Mouse (Mus musculus): Measurements from ENCODE around the gene Rer1. TPM values are rescaled to one million over a fixed set of nuclear protein-coding genes. Genes with fewer than 3 reads are reported as not detected.

The Rer1 gene
- polyA plus RNA-seq, 1 experiment from 2014 or later: 107 TPM

DNA sequence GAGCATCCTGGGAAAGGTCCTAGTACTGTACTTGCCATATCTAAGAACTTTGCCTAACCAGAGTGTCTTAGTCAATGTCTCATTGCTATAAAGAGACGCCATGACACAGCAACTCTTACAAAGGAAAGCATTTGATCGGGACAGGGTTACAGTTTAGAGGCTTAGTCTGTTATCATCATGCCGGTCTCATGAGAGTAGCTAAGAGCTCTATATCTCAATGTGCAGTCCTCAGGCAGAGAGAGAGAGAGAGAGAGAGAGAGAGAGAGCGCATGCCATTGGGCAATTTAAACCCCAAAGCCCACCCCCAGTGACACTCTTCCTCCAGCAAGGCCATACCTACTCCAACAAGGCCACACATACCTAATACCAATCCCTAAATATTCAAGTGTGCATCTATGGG is 21.7 kb upstream of the Rer1 start:
- no peaks in the 10 kb centered on the region for H3K9me3 ChIP-seq (replicated peaks)
- no peaks in the 10 kb centered on the region for H3K36me3 ChIP-seq
- no peak overlapping the region for H3K4me3 ChIP-seq
- peak overlapping the region; percentile 71 for H3K27ac ChIP-seq
- peak; percentile 84 for ATAC-seq
- H3K27me3 ChIP-seq (replicated peaks): no peaks in the 10 kb centered on the region
- H3K9ac ChIP-seq: no peak overlapping the region
- no peak overlapping the region for H3K4me2 ChIP-seq
- 41% methylated on average over 4 of the region's 4 CpGs for WGBS (ENCODE audit: insufficient replicate concordance)
- H3K4me1 ChIP-seq: peaks cover 20% of the 10 kb centered on the region

DNA sequence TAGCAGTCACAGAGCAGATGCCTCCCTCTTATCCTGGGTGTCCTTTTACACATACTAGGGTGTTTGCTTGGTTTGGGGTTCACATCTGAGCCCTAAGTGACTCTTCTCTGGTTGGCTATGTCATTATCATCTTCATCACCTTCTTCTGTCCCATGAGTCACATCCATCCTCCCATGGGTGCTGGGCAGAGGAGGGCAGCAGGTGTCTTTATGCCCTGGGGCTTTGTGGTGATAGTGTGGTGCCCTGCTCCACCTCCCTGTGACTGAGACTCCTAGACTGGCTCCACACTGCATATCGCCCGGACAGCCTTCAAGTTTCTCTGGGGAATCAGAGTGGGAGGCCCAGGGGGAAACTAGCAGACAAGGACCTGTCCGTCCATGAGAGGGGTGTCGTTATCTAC is 12.4 kb upstream of the Rer1 start:
- 57% methylated on average over 4 of the region's 4 CpGs for WGBS (ENCODE audit: insufficient replicate concordance)
- Histone ChIP-seq H3K36me3 (no peaks in the 10 kb centered on the region), H3K27me3 (replicated peaks) (no peaks in the 10 kb centered on the region), H3K4me1 (0 out of 2 replicates have a peak, but pooled peaks cover 6% of the 10 kb centered on the region), H3K4me3 (no peak overlapping the region), H3K4me2 (no peak overlapping the region), H3K27ac (no peak overlapping the region), H3K9me3 (replicated peaks) (no peaks in the 10 kb centered on the region), H3K9ac (no peak overlapping the region)
- no peak for ATAC-seq

DNA sequence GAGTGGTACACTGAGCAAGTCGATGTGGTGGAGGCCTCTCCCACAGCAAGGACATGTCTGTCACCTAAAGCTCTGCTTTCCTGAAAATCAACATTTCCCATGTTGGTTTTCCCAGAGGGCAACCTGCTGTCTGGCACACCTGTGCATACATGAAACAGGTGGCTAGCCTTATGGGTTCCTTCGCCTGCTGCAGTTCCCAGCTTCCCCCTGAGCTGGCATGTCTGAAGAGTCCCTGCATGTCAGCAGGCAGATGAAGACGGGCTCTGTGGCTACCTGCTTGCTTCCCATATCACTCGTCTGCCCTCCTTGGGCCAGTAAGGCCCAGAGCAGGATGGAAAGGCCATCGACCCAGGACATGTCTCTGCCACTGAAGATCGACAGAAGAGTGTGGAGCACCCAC is 11.3 kb upstream of the Rer1 start:
- no peak for ATAC-seq
- H3K9me3 ChIP-seq (replicated peaks): no peaks in the 10 kb centered on the region
- no peak overlapping the region for H3K4me2 ChIP-seq
- H3K36me3 ChIP-seq: no peaks in the 10 kb centered on the region
- H3K4me3 ChIP-seq: no peak overlapping the region
- H3K9ac ChIP-seq: no peak overlapping the region
- no peaks in the 10 kb centered on the region for H3K27me3 ChIP-seq (replicated peaks)
- 66% methylated on average over 6 of the region's 6 CpGs for WGBS (ENCODE audit: insufficient replicate concordance)
- 0 out of 2 replicates have a peak, but pooled peaks cover 6% of the 10 kb centered on the region for H3K4me1 ChIP-seq
- no peak overlapping the region for H3K27ac ChIP-seq

DNA sequence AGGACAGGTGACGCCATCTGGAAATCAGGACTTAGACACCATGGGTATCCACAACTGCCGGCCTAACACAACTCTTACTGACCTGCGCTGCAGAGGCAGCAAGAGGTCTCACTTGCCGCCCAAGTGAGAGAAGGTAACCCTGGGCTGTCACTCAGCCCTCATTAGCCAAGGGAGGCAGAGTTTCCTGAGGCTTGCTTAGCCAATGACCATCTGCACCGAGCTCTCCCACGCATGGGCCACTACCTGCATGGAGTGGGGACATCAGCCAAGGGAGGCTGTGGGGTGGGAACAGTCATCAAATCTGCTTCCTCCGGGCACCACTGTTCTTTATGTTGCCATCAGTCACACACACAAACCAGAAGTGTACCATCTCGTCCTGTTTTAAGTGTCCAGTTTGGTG is 9.8 kb upstream of the Rer1 start:
- H3K27me3 ChIP-seq (replicated peaks): no peaks in the 10 kb centered on the region
- no peaks in the 10 kb centered on the region for H3K36me3 ChIP-seq
- H3K4me2 ChIP-seq: no peak overlapping the region
- no peak overlapping the region for H3K9ac ChIP-seq
- no peaks in the 10 kb centered on the region for H3K9me3 ChIP-seq (replicated peaks)
- 81% methylated on average over 8 of the region's 8 CpGs for WGBS (ENCODE audit: insufficient replicate concordance)
- 0 out of 2 replicates have a peak, but pooled peaks cover 6% of the 10 kb centered on the region for H3K4me1 ChIP-seq
- no peak overlapping the region for H3K27ac ChIP-seq
- no peak for ATAC-seq
- H3K4me3 ChIP-seq: no peak overlapping the region

DNA sequence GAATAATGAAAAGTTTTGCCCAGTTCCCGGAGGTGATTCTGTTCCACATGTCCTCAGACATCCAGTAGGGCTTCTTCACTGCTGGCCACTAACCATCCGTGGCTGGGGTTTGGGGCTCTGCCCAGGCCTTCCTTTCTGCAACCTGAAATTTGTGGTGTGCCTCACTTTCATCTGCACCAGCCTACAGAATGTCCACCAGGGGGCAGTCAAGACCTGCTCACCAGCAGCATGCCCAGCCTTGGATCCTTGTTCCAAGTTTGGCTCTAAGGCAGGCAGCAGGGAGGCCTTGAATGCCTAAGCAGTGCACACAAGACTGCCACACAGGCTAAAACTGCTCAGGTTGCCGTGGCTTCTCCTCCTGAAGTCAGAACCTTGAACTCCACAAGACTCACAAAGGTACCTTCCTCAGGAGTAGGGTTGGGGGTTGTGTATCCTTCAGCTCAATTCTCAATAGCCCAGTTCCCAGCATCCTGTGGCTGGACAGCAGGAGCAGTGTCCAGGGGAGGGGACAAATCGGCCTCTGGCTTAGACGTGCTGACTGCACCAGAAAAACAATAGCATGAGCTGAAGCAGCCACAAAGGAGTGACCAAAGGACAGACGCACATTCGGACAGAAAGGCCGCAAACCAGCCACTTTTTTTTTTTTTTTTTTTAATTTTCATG is 9.2 kb upstream of the Rer1 start:
- Histone ChIP-seq H3K4me1 (0 out of 2 replicates have a peak, but pooled peaks cover 6% of the 10 kb centered on the region), H3K9me3 (replicated peaks) (no peaks in the 10 kb centered on the region), H3K4me2 (no peak overlapping the region), H3K27ac (no peak overlapping the region), H3K36me3 (0 out of 2 replicates have a peak, but pooled peaks cover under 1% of the 10 kb centered on the region), H3K27me3 (replicated peaks) (no peaks in the 10 kb centered on the region), H3K4me3 (no peak overlapping the region), H3K9ac (no peak overlapping the region)
- WGBS (ENCODE audit: insufficient replicate concordance): 44% methylated on average over 8 of the region's 8 CpGs
- 0 out of 2 replicates have a peak, but pooled peaks have one; percentile 46 for ATAC-seq

DNA sequence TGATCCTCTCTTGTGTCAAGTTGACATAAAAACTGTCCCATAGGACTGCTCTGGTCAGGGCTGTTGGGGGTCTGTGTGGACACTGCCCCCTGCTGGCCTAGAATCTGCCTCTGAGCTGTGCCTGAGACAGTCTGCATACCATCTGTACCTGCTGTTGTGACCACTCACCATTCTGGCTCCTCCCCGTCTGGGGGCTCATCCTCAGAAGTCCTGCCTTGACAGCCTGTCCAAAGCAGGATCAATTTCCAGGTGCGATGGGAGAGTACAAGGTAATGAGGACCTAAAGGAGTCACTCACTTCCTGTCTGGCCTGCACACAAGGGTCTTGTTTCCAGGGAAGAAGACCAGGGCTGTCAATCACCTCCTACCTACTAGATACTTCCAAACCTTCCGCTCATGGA is 8.4 kb upstream of the Rer1 start:
- no peaks in the 10 kb centered on the region for H3K9me3 ChIP-seq (replicated peaks)
- 0 out of 2 replicates have a peak, but pooled peaks cover 6% of the 10 kb centered on the region for H3K4me1 ChIP-seq
- peak; percentile 60 for ATAC-seq
- no peaks in the 10 kb centered on the region for H3K27me3 ChIP-seq (replicated peaks)
- no peak overlapping the region for H3K4me2 ChIP-seq
- H3K36me3 ChIP-seq: 0 out of 2 replicates have a peak, but pooled peaks cover 5% of the 10 kb centered on the region
- no peak overlapping the region for H3K9ac ChIP-seq
- H3K27ac ChIP-seq: no peak overlapping the region
- 66% methylated on average over 3 of the region's 3 CpGs for WGBS (ENCODE audit: insufficient replicate concordance)
- no peak overlapping the region for H3K4me3 ChIP-seq

DNA sequence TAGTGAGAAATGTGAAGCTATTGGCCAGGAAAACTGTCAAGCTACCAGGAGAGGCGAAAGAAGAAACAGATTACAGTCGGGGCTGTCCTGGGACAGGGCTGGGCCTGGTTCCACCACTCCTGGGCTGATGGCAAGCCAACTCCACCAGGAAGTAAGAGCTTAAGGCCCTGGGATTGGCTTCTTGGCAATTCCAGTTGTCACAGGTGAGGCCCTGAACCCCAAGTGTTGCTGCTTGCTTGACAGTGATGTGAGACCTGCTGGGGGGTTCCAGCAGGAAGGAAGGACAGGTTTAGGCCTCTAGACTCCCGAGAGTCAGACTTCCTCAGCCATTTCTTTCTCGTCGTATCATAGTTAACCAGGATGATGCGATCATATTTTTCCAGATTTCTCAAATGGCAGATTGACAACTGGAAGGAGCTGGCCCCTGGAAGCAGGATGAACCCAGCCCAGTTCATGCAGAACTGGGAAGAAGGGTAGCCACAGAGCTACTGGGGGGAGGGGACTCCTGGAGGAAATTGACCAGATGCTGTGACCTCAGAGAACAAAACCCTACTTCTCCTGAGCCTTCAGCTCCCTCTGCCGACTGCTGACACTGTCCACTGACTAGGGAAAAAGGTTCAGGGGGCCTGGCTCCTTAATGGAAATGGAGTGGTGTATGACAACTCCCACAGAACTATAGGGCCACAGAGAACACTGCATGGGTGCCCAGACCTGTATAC is 7.4 kb upstream of the Rer1 start:
- Histone ChIP-seq H3K4me1 (0 out of 2 replicates have a peak, but pooled peaks cover 3% of the 10 kb centered on the region), H3K4me2 (no peak overlapping the region), H3K9ac (no peak overlapping the region), H3K27ac (no peak overlapping the region), H3K36me3 (0 out of 2 replicates have a peak, but pooled peaks cover 5% of the 10 kb centered on the region), H3K27me3 (replicated peaks) (no peaks in the 10 kb centered on the region), H3K9me3 (replicated peaks) (no peaks in the 10 kb centered on the region), H3K4me3 (no peak overlapping the region)
- no peak for ATAC-seq
- 67% methylated on average over 7 of the region's 7 CpGs for WGBS (ENCODE audit: insufficient replicate concordance)

DNA sequence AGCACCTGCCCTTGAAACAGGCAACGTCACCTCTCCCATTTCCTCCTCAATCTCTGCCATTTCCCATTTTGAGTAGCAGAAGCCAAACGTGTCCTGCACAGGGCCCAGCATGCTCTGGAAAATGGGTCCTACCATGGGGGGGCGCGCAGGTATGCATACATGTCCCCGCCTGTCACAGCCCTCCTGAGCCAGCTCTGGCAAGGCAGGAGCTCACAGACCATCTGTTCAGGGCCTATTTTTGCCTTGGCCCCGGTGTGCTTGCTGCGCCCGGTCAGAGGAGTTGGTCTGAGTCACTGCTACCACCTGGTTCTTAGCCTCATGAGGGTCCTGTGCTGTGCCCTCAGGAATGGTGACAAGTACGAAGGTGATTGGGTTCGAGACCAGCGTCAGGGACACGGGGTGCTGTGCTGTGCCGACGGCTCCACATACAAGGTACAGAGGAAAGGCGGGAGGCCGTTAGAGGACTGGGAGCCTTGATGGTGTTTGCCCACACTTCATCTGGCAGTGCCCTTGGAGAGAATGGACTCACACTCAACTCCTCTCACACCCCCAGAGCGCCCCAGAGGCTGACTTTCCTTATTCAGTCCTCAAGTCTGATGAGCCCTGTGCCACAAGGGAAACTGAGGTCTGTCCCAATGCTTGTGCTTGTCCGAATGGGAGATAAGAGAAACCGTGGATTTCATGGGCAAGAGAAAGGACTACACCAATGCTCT is 6.7 kb upstream of the Rer1 start:
- WGBS (ENCODE audit: insufficient replicate concordance): 81% methylated on average over 19 of the region's 19 CpGs
- Histone ChIP-seq H3K9ac (no peak overlapping the region), H3K4me1 (0 out of 2 replicates have a peak, but pooled peaks cover 3% of the 10 kb centered on the region), H3K27me3 (replicated peaks) (no peaks in the 10 kb centered on the region), H3K4me2 (no peak overlapping the region), H3K36me3 (0 out of 2 replicates have a peak, but pooled peaks cover 5% of the 10 kb centered on the region), H3K27ac (no peak overlapping the region), H3K4me3 (no peak overlapping the region), H3K9me3 (replicated peaks) (no peaks in the 10 kb centered on the region)
- ATAC-seq: no peak

DNA sequence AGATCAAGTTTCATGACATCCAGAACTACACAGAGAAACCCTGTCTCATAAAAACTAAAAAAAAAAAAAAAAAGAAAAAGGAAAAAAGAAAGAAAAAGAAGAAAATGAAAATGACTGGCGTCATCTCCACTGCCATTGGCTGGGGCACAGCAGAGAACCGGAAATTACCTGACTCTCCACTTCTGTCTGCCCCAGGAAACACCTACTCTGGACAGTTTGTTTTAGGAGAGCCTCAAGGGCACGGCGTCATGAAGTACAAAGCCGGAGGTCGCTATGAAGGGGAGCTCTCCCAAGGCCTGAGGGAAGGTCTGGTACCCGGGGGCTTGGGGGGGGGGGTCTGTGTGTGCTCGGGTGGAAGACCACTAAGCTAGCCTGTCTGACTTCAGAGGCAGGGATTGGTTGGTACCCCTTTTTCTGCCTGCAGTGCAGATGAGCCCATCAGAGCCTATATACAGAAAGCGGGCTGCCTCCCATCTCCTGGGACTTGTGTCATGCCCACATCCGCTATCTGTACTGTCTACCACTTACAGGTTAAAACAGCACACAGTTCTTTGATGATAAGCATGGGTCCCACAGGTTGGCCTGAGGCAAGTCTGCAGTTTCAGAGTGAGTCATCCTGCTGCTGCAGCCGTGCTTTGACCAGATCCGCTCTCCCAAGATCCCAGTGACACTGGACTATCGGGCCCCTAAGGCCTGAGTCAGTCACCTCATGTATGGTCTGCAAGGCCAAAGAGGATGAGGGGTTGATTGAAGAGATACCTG is 4.7 kb upstream of the Rer1 start:
- Histone ChIP-seq H3K9ac (no peak overlapping the region), H3K4me3 (no peak overlapping the region), H3K27ac (no peak overlapping the region), H3K4me1 (peaks cover 14% of the 10 kb centered on the region), H3K36me3 (0 out of 2 replicates have a peak, but pooled peaks cover 5% of the 10 kb centered on the region), H3K9me3 (replicated peaks) (no peaks in the 10 kb centered on the region), H3K4me2 (no peak overlapping the region), H3K27me3 (replicated peaks) (no peaks in the 10 kb centered on the region)
- 84% methylated on average over 13 of the region's 13 CpGs for WGBS (ENCODE audit: insufficient replicate concordance)
- no peak for ATAC-seq

DNA sequence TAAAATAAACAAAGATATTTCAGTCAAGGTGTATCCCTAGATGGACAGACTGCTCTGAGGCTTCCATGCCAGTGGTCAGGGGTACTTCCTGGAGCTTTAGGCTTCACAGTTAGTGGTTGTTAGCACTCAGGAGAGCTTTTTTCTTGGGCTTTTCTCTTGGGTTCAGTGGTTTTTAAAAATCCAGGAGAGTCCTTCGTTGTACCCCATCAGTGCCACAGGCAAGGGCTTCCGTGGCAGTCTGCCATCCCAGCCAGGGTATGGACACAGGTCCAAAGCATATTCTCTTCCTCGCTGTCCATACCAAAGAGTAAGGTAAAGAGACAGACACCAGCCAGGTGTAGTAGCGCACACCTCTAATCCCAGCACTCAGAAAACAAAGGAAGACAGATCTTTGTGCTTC is 4.0 kb upstream of the Rer1 start:
- whole genome bisulfite sequencing (ENCODE audit: insufficient replicate concordance): 89% methylated on average over 4 of the region's 4 CpGs
- no peak overlapping the region for H3K4me3 ChIP-seq
- no peak overlapping the region for H3K4me2 ChIP-seq
- H3K36me3 ChIP-seq: 0 out of 2 replicates have a peak, but pooled peaks cover 5% of the 10 kb centered on the region
- no peaks in the 10 kb centered on the region for H3K27me3 ChIP-seq (replicated peaks)
- no peak for ATAC-seq
- H3K4me1 ChIP-seq: peaks cover 16% of the 10 kb centered on the region
- H3K27ac ChIP-seq: no peak overlapping the region
- no peaks in the 10 kb centered on the region for H3K9me3 ChIP-seq (replicated peaks)
- no peak overlapping the region for H3K9ac ChIP-seq

DNA sequence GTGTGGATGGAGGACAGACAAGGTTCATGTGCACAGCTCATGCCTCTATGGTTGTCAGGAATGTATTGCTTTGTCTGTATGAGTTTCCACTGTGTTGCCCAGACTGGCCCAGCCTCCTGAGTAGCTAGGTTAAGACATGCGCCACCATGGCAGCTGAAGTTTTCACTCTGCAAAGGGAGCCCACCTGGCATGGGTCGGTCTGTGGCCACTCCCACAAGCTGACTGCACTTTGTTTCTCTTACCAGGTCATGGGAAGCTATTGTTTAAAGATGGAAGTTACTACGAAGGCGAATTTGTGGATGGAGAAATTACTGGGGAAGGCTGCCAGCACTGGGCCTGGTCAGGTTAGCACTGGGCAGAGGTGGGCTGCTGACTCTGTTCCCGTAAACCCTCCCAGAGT is 3.1 kb upstream of the Rer1 start:
- WGBS (ENCODE audit: insufficient replicate concordance): 79% methylated on average over 5 of the region's 5 CpGs
- H3K9ac ChIP-seq: no peak overlapping the region
- no peak overlapping the region for H3K4me2 ChIP-seq
- peaks cover 9% of the 10 kb centered on the region for H3K36me3 ChIP-seq
- H3K4me1 ChIP-seq: peaks cover 25% of the 10 kb centered on the region
- no peaks in the 10 kb centered on the region for H3K9me3 ChIP-seq (replicated peaks)
- H3K27me3 ChIP-seq (replicated peaks): no peaks in the 10 kb centered on the region
- no peak overlapping the region for H3K4me3 ChIP-seq
- no peak for ATAC-seq
- no peak overlapping the region for H3K27ac ChIP-seq

Data from liver, embryonic 12.5 days (tissue).